Mouse (Mus musculus): Measurements from ENCODE around the gene Hagh.

DNA sequence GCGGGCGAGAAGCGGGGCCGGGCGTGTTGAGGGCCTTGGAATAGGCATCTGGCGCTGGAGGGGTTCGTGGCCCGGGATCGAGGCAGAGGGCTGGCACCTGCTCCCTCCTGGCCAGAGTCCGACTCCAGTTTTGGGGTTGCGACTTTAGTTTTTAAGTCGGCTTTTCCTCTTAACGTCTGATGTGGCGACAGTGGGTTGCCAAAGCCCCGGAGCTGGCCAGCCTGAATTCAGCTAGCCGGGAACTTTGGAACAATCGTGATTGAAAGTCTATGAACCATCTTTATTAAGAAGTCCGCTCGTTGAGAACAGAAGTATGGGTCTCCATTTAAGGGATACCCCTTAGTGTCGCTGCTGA lies 10.8 kb downstream of the Hagh start:
- TF ChIP-seq POLR2A (IDR thresholded peaks at IDR 0.05; ENCODE audit: low read depth, low read length) (no peak), CTCF (IDR thresholded peaks at IDR 0.05; ENCODE audit: extremely low read depth, insufficient read length, insufficient replicate concordance, low read depth, low read length) (no peak)

Data from small intestine, adult 2 months (tissue).